Mouse (Mus musculus) c-Kit-negative CD71-positive TER-119-positive erythroid progenitor cells, embryonic 14.5 days (primary cell): ENCODE data around the gene Chd9.

Experiments used
- DNase-seq: peaks from one replicate; pipeline ENCODE4 v3.0.0-alpha.2; 2013; ENCODE audit warnings: low read depth, low spot score

Chd9 gene

GRCm38 (mm10) chr8:91077077-91077867 is 249.1 kb downstream of the Chd9 start:
- DNase-seq, result no peak

GRCm38 (mm10) chr8:91079678-91080077 is 251.5 kb downstream of the Chd9 start:
- DNase-seq, result no peak

GRCm38 (mm10) chr8:91081911-91082310 is 253.8 kb downstream of the Chd9 start:
- DNase-seq, result no peak

GRCm38 (mm10) chr8:91082428-91082827 is 254.3 kb downstream of the Chd9 start:
- no peak for DNase-seq

DNA sequence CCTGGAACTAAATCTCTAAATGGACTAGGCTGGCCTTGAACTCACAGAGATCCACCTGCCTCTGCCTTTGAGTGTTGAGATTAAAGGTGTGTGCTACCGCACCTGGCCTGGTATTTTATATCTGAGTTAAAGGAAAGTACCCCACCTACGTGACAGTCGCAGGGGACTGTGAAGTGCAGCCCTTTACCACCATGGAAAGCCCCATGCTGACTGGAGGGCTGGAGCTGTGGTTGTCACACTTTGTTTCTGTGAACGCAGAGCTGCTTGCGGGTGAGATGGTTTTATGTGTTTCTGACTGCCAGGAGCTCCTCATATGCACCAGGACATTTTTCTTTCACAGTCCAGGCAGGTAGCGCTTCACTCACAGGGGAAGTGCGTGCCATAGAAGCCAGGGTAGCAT is 260.3 kb downstream of the Chd9 start:
- no peak for DNase-seq

- no peak for DNase-seq
These were observed 261.4 kb downstream of the Chd9 start for GRCm38 (mm10) chr8:91089601-91090000.

DNA sequence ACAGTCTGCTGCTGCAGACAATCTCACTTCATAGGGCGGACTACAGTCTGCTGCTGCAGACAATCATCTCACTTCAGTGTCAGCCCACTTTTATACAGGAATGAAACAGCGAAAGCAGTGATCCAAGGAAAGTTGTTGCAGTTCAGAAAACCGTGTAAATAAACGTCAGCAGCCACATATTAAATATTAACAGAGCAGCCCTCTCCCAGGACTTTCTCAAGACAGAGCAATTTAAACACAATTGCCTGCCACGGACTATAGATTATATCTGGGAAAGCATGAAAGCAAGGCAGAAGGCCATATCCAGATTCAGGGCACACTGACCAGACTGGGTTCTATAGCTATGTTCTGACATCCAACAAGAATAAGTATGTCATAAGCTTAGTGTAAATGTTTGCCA is 266.0 kb downstream of the Chd9 start:
- DNase-seq, result no peak

DNA sequence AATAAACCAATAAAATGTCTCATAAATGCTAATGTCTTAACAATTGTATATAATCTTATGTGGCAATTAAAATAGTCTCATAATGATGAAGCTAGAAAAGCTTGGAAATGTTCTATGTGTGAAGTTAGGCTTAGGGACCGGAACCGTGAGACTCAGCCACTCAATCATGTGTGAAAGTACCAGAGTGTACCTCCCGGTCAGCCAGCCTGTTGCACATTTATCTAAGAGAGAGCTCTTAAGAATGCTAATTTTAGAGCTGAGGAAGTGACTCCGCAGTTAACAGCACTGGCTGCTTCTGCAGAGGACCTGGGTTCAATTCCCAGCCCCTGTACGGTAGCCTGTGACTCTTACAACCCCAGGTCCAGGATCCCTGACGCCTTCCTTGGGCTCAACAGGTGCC is 270.0 kb downstream of the Chd9 start:
- no peak for DNase-seq
